Mouse (Mus musculus): ENCODE data around the gene Patl2.

The Patl2 gene

GRCm38 (mm10) chr2:122171292-122171691, 14.7 kb downstream of the Patl2 start:
- no peak for DNase-seq

DNA sequence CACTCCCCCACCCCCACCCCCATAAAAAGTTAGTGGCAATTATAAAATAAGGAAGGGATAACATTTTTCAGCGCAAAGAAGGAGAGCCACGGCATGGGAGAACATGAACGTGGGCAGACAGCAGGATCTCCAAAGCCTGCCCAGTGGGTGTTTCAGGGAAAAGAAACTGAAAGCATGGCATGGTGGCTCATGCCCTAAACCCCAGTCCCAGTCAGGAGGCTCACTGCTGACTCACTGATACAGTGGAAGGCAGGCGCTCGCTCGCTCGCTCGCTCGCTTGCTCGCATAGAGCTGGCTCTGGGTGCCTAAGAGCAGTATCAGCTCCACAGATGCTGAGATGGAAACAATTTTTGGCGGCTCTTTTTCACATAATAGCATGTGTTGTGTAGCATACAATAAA, 21.7 kb downstream of the Patl2 start:
- DNase-seq, result no peak

- DNase-seq, result no peak
These were observed 22.4 kb downstream of the Patl2 start for GRCm38 (mm10) chr2:122163430-122164195.

- DNase-seq, result no peak
These were observed 23.5 kb downstream of the Patl2 start for GRCm38 (mm10) chr2:122162529-122162928.

DNA sequence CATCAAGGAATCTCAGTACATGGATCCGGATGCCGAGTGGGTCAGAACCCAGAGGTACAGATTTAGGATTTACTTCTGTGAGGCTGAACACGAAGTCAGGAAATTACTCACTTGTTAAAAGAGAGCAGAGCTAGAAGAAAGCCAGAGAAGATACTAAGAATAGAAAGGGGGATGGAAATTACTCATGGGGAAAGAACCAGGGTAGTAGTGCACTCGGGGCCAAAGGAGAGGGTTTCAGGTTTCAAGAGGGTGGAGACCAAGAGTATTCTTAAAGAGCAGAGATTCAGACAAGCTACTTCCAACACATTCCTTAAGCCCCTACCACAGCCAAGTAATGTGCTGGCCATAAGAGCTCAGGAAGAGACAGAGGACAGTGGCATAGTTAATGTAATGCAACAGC, 24.4 kb downstream of the Patl2 start:
- no peak for DNase-seq

DNA sequence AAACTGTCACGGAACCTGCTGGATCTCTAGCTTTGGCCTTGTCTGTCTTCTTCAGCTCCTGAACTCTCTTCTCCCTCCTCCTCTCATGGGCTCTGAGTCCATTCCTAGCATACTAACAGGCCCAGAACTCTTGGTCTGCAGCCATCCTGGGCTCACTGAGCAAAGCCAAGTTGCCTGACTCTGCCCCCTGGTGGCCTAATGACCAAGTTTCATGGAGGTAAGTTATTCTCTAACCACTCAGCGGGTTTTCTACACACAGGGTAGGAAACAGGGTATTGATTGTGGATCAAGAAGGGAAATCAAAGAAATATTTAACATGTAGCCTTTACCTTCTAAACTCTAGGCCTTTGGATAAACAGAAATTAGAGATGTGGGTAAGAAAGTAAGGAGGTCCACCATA, 25.3 kb downstream of the Patl2 start, which contains the start of gene Trim69:
Gene Trim69 (plus strand): TSS at position 21 of the 400 bp plus-strand sequence.
- peak; percentile 88 to 93 for DNase-seq

DNA sequence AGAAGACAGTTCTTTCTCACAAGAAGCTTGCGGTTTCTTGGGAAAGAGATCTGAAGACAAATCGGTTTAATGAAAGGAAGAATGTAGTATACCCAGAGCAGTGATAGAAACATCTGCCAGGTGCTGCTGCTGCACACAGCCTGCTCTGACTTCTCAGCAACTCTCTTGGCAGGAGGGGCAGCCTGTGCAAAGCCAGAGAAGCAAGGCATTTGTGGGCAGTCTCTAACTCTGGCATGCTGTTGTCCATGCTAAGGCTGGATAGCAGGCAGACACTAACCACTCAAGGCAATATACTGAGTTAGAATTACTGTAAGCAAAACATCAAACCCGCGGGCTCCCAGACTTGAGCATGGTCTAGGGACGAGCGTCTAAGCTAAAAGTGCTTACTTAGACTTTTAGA, 26.3 kb downstream of the Patl2 start:
- no peak for DNase-seq

DNA sequence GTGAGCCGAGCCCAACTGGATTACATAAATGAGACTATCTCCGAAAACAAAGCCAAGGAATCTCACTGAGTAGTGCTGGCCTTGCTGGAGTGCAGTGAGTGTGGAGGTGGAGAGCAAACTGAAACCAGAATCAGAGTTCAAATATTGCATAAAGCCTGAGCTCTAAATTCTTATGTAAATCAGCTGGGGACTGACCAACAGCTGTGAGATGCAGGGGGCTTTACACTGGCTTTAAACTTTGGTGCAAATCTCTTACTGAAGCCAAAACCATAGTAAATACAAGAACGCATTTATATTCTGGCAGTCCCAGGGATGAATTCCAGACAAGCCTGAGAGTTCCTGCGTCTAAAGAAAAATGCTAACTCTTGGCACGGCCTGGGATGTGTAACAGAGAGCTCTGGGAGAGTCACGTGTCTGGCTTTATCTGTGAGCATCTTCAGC, 27.6 kb downstream of the Patl2 start:
- no peak for DNase-seq

DNA sequence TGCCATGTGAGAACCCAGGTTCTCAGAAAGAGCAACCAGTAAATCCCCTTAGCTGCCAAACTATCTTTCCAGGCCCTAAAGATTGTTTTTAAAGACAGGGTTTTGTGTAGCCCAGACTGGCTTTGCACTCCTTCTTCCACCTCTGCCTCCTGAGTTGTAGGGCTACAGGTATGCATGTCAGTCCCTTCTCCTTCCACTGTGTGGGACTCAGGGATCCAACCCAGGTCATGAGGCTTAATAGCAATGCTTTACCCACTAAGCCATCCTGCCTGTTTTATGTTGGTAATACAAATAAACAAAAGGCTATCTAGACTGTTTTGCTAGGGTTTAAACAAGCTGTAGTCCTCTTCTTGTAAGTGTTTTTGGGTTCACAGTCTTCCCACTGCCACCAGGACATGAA, 28.4 kb downstream of the Patl2 start:
- DNase-seq, result no peak

DNA sequence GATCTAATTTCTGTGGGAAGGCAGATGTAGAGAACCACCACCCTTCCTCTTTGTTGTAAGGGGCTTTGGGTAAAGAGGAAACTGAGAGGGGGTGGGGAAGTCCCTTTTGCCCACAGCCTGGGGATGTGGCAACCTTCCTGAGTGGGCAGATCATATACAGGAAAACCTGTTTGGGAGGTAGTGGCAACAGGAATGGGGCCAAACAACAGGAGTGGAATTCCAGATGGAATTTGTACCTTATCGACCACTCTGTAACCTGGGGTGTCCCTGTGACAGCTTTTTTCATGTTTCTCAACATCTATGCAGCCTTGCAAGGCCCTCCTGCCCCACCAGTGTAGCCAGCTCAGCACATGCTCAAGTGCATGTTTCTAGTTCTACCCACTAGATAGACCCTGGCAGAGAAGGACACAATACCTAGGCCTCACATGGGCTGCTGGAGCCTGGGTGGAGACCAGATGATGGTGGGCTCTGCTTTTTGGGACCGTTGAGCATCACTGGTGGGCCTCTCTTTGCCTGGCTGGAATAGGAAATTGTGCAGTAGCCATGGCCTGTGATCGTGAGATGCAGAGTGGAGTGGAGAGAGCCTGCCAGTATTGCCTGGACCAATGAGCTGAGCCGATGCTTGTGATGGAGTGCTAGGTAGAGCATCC, 29.8 kb downstream of the Patl2 start:
- no peak for DNase-seq

GRCm38 (mm10) chr2:122155292-122155691, 30.7 kb downstream of the Patl2 start:
- DNase-seq, result no peak

GRCm38 (mm10) chr2:122154479-122154878, 31.5 kb downstream of the Patl2 start:
- no peak for DNase-seq

- no peak for DNase-seq
These were observed 32.2 kb downstream of the Patl2 start for GRCm38 (mm10) chr2:122153681-122154365.

GRCm38 (mm10) chr2:122152850-122153249, 33.1 kb downstream of the Patl2 start:
- DNase-seq, result no peak

DNA sequence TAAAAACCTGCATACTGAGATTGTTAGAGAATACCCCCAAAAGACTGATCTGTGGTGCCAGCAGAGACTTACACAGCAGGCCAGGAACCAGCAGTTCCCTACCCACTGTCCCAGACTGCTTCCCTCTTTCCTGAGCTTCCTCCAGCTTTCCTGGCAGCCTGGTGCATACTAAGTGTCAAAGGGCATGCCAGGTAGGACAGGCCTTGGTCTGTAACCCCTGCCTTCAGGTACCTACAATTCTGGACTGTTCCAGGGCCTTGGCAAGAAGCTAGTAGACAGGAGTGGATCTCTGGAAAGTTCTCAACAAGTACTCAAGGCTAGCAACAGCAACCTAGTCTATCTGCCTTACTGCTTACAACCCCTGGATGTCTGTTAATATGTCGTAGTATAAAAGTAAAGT, 34.8 kb downstream of the Patl2 start:
- DNase-seq, result no peak

GRCm38 (mm10) chr2:122149716-122150115, 36.3 kb downstream of the Patl2 start:
- no peak for DNase-seq

- DNase-seq, result no peak
These were observed 36.7 kb downstream of the Patl2 start for GRCm38 (mm10) chr2:122149316-122149715.

DNA sequence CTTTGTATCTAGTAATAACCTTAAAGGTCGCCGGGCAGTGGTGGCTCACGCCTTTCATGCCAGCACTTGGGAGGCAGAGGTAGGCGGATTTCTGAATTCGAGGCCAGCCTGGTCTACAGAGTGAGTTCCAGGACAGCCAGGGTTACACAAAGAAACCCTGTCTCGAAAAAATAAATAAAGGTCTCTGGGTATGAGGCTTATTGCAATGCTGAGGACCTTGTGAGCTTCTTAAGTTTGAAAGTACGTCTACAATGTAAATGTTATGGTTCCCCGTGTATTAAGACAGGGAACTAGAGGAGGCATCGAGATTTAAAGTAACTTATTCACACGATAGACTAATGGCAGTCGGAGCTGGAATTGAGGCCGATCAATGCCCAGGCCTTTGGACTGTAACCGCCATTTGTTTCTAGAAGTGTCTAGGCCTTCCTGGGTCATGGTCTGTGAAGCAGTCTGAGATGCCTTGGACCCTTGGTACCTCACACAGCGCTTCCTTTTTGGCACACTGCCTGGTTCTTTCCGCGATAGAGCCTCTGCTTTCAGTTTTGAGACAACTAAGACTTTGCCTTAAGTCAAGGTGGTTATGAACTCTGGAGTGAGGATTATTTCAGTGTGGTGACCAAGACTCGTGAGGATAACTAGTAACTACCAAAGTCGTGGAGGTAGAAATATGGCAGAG, 37.6 kb downstream of the Patl2 start:
- DNase-seq, result peak; percentile 16 to 33

- DNase-seq, result peak; percentile 95
These were observed 38.3 kb downstream of the Patl2 start, which contains the start of gene B2m for GRCm38 (mm10) chr2:122147508-122148241. B2m (plus strand) TSS chr2:122147686.

- peak in 1 of 2 experiments; percentile 10 for DNase-seq
These were observed 39.3 kb downstream of the Patl2 start for GRCm38 (mm10) chr2:122146687-122147086.

DNA sequence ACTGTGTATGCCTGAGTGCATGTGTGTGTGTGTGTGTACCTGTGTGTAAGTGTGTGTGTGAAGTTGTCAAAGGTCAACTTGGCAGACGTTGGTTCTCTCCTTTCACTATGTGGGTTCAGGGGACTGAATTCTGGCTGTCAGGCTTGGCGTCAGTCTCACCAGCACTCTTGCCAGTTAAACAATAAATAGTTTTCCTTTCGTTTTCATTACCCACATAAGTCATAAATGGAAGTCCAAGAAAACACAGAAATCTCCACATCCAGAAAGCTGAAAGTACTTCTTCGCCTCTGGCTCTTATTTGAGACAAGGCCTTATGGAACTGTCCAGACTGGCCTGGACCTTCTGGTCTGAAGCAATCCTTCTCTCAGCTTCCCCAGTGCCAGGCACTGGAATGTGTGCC, 40.2 kb downstream of the Patl2 start:
- no peak for DNase-seq

- DNase-seq, result no peak
These were observed 42.9 kb downstream of the Patl2 start for GRCm38 (mm10) chr2:122143111-122143510.

All from cerebellum, postnatal 14 days (tissue).